Mouse (Mus musculus) forebrain, embryonic 10.5 days (tissue): ENCODE data around the gene Pp2d1. TPM values are rescaled to one million over a fixed set of nuclear protein-coding genes. Genes with fewer than 3 reads are reported as not detected.

Experiments
- DNase-seq: peaks from one replicate; pipeline ENCODE4 v3.0.0-alpha.2; 2017; ENCODE audit warnings: low spot score; ENCODE audit errors: extremely low spot score
- H3K27ac ChIP-seq: fragments of 300-500 bp; sonication (generic); 2 replicates; pipeline ENCODE4 v1.5.1; 2016; ENCODE audit warnings: mild to moderate bottlenecking
- H3K27me3 ChIP-seq: fragments of 300-500 bp; sonication (generic); 2 replicates; pipeline ENCODE4 v1.6.1; 2016; ENCODE audit warnings: mild to moderate bottlenecking; ENCODE audit not compliant: poor library complexity, severe bottlenecking
- H3K36me3 ChIP-seq: fragments of 300-500 bp; sonication (generic); replicated peaks from 2 replicates; pipeline ENCODE4 v1.6.1; 2016; ENCODE audit warnings: mild to moderate bottlenecking, moderate library complexity
- H3K4me1 ChIP-seq: fragments of 300-500 bp; sonication (generic); 2 replicates; pipeline ENCODE4 v1.6.1; 2016
- H3K4me3 ChIP-seq: fragments of 300-500 bp; sonication (generic); 2 replicates; pipeline ENCODE4 v1.5.1; 2016; ENCODE audit warnings: mild to moderate bottlenecking, moderate library complexity
- H3K9me3 ChIP-seq: fragments of 300-500 bp; sonication (generic); 2 replicates; pipeline ENCODE4 v1.6.1; 2016; ENCODE audit warnings: mild to moderate bottlenecking, moderate library complexity
- whole genome bisulfite sequencing: fragments of 180-500 bp; shearing (Covaris S2); methylation state at CpG from one replicate; pipeline ENCODE4 v1.1.7; 2016; 5-methylcytosine and 5-hydroxymethylcytosine counted together
- polyA plus RNA-seq: library from polyadenylated mRNA; unstranded; fragments of >200 nt; fragmentation: Nextera tagmentation; extraction: Ambion mirVana; gene quantifications from 2 replicates; pipeline ENCODE4 v1.2.1, GENCODE M21; 2016

Pp2d1 gene
- polyA plus RNA-seq, 1 experiment from 2014 or later, result 0.25 TPM

DNA sequence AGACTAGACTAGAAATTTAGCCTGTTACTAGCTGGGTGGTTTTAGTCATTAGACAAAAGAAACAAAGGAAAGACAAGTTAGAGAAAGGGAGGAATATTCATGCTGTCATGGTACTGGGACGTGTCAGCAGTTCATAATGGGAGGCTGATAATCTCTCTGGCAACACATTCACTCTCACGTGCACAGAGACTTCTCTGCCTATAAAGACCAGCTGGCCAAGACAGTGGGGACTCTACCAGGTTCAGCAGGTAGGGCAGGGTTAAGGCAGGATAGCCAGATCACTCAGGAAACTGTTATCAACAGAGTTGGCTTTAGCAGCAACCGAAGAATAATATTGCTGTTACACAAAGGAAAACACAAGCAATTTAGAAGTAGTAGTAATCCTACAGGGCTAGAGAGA, 18.2 kb upstream of the Pp2d1 start:
- Histone ChIP-seq H3K4me3 (no peak overlapping the region), H3K36me3 (no peaks in the 10 kb centered on the region), H3K27me3 (no peaks in the 10 kb centered on the region), H3K27ac (no peak overlapping the region), H3K4me1 (no peaks in the 10 kb centered on the region), H3K9me3 (no peaks in the 10 kb centered on the region)
- 74% methylated on average over 3 of the region's 3 CpGs for WGBS
- no peak for DNase-seq

- Histone ChIP-seq H3K4me3 (no peak overlapping the region), H3K9me3 (0 out of 2 replicates have a peak, but pooled peaks cover under 1% of the 10 kb centered on the region), H3K27me3 (no peaks in the 10 kb centered on the region), H3K36me3 (no peaks in the 10 kb centered on the region), H3K4me1 (peaks cover 9% of the 10 kb centered on the region), H3K27ac (no peak overlapping the region)
- no peak for DNase-seq
- WGBS, result 86% methylated on average over 3 of the region's 3 CpGs
Observed at GRCm38 (mm10) chr17:53554813-53555212, 15.6 kb upstream of the Pp2d1 start.

GRCm38 (mm10) chr17:53554088-53554487, 14.8 kb upstream of the Pp2d1 start:
- 74% methylated on average over 4 of the region's 4 CpGs for WGBS
- 0 out of 2 replicates have a peak, but pooled peaks cover 3% of the 10 kb centered on the region for H3K9me3 ChIP-seq
- peaks cover 9% of the 10 kb centered on the region for H3K4me1 ChIP-seq
- no peak overlapping the region for H3K4me3 ChIP-seq
- H3K36me3 ChIP-seq, result no peaks in the 10 kb centered on the region
- no peak for DNase-seq
- no peak overlapping the region for H3K27ac ChIP-seq
- no peaks in the 10 kb centered on the region for H3K27me3 ChIP-seq

DNA sequence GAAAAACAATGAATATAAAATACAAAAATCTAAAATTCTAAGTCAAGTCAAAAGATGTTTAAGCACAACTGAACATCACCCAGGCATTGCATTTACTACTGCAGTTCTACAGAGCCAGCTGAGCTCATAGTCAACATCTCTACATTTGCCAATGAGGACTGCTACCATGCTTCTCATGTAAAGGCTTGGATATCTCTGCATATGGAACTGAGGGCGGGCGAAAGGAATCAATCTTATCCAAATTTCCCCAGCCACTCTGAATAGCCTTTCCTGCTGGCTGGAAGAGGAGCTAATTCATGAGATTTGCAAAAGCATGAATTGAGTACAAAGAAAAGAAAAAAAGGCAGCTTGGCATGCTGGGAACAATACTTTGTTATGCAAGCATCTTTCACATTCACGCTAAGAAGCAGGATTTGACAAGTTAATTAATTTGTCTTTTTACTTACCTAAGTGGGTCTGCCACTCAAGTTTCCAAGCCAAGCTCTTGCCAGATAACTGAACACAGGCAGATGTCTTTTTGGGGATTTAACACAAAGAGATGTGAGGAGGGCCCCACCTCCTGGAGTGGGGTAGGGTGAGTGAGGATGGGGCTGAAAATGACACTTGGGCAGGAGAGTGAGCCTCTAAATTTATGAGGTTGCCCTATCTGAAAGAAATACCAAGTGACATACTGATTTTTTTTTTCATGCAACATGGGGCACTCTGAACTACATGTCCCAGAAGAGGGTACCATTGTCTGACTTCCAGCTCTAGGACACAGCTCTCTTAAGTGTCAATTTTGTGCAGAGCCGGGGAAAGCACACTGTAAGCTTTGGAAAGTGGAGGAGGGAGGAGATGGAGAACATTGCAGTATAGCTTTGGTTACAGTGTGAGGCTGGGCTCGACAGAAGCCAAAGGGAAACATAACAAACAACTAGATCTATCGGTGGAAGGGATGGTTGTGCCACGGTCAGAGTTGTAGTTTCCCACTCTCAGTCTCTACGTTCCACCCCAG, 12.4 kb upstream of the Pp2d1 start:
- Histone ChIP-seq H3K27me3 (no peaks in the 10 kb centered on the region), H3K4me3 (no peak overlapping the region), H3K36me3 (no peaks in the 10 kb centered on the region), H3K4me1 (peaks cover 9% of the 10 kb centered on the region), H3K9me3 (0 out of 2 replicates have a peak, but pooled peaks cover 3% of the 10 kb centered on the region), H3K27ac (no peak overlapping the region)
- DNase-seq, result no peak
- 66% methylated on average over 8 of the region's 8 CpGs for WGBS

DNA sequence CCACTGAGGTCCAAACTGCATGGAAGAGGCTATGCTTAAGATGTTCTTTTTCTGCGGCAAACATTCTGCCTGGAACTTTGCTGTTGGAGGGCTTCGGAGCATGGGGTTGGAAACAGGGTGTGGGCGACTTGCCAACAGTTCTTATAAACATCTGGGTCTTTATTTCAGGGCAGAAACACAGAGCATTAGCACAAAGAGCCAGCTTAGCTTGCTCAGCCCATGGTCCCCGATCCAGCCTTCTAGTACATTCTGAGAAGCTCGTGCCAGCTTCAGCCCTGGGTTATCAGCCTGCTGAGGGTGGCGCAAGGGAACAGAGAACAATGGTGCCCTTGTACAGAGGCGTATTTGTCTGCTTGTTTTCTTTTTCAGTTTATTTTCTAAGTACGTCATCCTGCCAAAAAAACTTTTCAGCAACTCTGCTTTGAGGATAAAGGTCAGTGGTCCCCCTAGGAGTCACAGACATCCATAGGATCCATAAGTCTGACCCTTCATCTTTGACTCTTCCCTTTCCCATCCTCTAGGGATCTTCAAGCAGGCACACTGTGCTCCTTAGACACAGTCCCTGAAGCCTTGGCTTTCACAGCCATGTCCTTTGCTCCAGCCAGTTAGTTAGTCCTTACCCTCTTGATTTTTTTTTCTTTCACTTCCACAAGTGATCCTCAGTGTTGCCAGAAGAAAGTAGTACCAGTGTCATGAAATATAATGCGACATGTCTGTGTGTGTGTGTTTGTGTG, 4.5 kb upstream of the Pp2d1 start:
- H3K4me1 ChIP-seq, result no peaks in the 10 kb centered on the region
- 88% methylated on average over 9 of the region's 9 CpGs for WGBS

DNA sequence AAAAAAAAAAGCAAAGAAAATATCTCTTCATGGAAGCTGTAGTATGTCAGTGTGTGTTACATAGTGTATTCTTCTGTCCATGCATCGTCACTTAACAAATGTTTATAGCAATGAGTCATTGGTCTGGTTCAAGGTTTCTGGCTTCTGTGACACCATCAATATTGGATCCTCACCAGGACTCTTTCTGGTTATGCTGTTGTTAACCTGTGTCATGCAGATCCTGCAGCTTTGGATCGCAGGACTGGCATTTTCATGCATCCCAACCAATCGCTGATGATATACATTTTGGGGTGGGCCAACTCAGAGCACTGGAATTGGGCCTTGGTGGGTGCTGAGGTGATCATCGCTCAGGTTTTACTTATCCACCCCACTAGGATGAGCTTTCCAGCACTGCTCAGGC, 3.3 kb upstream of the Pp2d1 start:
- 95% methylated on average over 4 of the region's 4 CpGs for WGBS
- H3K27me3 ChIP-seq, result no peaks in the 10 kb centered on the region
- H3K4me1 ChIP-seq, result no peaks in the 10 kb centered on the region
- no peaks in the 10 kb centered on the region for H3K9me3 ChIP-seq
- H3K36me3 ChIP-seq, result no peaks in the 10 kb centered on the region
- no peak overlapping the region for H3K4me3 ChIP-seq
- no peak overlapping the region for H3K27ac ChIP-seq
- DNase-seq, result no peak

More for the DNA sequence above, 4.5 kb upstream of the Pp2d1 start:
- Histone ChIP-seq H3K36me3 (no peaks in the 10 kb centered on the region), H3K27ac (no peak overlapping the region), H3K4me3 (no peak overlapping the region), H3K9me3 (no peaks in the 10 kb centered on the region), H3K27me3 (no peaks in the 10 kb centered on the region)
- DNase-seq, result no peak

DNA sequence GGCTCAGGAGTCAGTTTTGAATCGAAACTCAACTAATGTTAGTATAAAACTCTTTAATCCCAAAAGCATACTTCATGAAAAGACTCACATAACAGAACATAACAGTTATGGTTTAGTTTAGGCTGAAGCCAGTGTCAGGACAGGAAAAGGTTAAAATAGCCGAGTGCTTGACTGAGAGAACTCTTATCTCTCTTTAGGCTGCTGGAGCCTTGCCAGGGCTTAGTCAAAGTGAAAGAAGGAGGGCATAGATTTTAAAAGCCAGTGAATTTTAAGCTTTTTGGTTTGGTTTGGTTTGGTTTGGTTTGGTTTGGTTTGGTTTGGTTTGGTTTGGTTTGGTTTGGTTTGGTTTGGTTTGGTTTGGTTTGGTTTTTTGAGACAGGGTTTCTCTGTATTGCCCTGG, 6.8 kb downstream of the Pp2d1 start:
- Histone ChIP-seq H3K9me3 (no peaks in the 10 kb centered on the region), H3K27me3 (no peaks in the 10 kb centered on the region), H3K27ac (no peak overlapping the region), H3K36me3 (no peaks in the 10 kb centered on the region), H3K4me1 (no peaks in the 10 kb centered on the region), H3K4me3 (no peak overlapping the region)
- DNase-seq, result no peak
- WGBS, result 90% methylated on average over 2 of the region's 2 CpGs

GRCm38 (mm10) chr17:53531160-53531559, 8.1 kb downstream of the Pp2d1 start:
- Histone ChIP-seq H3K36me3 (no peaks in the 10 kb centered on the region), H3K27me3 (no peaks in the 10 kb centered on the region), H3K27ac (no peak overlapping the region), H3K9me3 (no peaks in the 10 kb centered on the region), H3K4me1 (no peaks in the 10 kb centered on the region), H3K4me3 (no peak overlapping the region)
- WGBS, result 56% methylated on average over 2 of the region's 2 CpGs
- no peak for DNase-seq

DNA sequence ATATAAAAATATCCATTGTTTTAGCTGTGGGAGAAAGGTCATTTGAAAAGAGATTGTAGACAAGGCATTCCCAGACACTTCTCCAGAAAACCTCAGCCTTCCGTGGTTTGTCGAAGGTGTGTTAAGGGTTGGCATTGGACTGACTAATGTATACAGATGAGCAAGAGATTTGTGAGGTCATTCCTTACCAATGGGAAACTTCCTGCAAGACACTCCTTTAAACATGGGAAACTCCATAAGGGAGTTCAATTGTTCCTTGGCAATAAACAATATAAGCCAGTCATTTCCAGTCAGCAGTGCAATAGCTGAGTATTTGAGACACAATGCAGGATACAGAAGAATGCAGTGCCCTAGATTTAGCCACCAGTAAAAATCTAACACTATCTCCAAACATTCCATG, 11.2 kb downstream of the Pp2d1 start:
- Histone ChIP-seq H3K4me1 (no peaks in the 10 kb centered on the region), H3K4me3 (no peak overlapping the region)
- 94% methylated on average over 2 of the region's 2 CpGs for WGBS

GRCm38 (mm10) chr17:53520509-53520908, 18.7 kb downstream of the Pp2d1 start:
- no peaks in the 10 kb centered on the region for H3K9me3 ChIP-seq
- H3K36me3 ChIP-seq, result peaks cover 9% of the 10 kb centered on the region
- H3K4me1 ChIP-seq, result no peaks in the 10 kb centered on the region
- H3K27ac ChIP-seq, result no peak overlapping the region
- H3K27me3 ChIP-seq, result no peaks in the 10 kb centered on the region
- no peak for DNase-seq
- H3K4me3 ChIP-seq, result no peak overlapping the region

More for the DNA sequence above, 11.2 kb downstream of the Pp2d1 start:
- DNase-seq, result no peak
- Histone ChIP-seq H3K27me3 (no peaks in the 10 kb centered on the region), H3K9me3 (no peaks in the 10 kb centered on the region), H3K36me3 (no peaks in the 10 kb centered on the region), H3K27ac (no peak overlapping the region)

- DNase-seq, result no peak
- Histone ChIP-seq H3K27ac (no peak overlapping the region), H3K36me3 (peaks cover 15% of the 10 kb centered on the region), H3K4me1 (no peaks in the 10 kb centered on the region), H3K4me3 (no peak overlapping the region), H3K9me3 (no peaks in the 10 kb centered on the region), H3K27me3 (no peaks in the 10 kb centered on the region)
Observed at GRCm38 (mm10) chr17:53519364-53519763, 19.9 kb downstream of the Pp2d1 start.

- Histone ChIP-seq H3K27me3 (no peaks in the 10 kb centered on the region), H3K9me3 (no peaks in the 10 kb centered on the region), H3K27ac (no peak overlapping the region), H3K4me1 (no peaks in the 10 kb centered on the region), H3K36me3 (peaks cover 19% of the 10 kb centered on the region), H3K4me3 (no peak overlapping the region)
- no peak for DNase-seq
- 88% methylated on average over 2 of the region's 2 CpGs for WGBS
Observed at GRCm38 (mm10) chr17:53512311-53512951, 26.8 kb downstream of the Pp2d1 start.
